Mouse (Mus musculus) megakaryocyte, embryonic 14.5 days (primary cell): ENCODE data around the gene Vmn1r17.

Source experiments
- FLI1 ChIP-seq: IDR thresholded peaks from 2 replicates; pipeline ENCODE4 v1.6.1; 2012; ENCODE audit warnings: low read length, inconsistent platforms, mixed read lengths
- GATA1 ChIP-seq: IDR thresholded peaks from 3 replicates; pipeline ENCODE4 v1.6.1; 2012; ENCODE audit warnings: mixed read lengths, low read length, inconsistent platforms, borderline replicate concordance

GRCm38 (mm10) chr6:57356864-57357263, 6.7 kb downstream of the Vmn1r17 start:
- TF ChIP-seq GATA1 (no peak), FLI1 (no peak)
